Mouse (Mus musculus) retina, postnatal 1 day (tissue): ENCODE data around the gene Myo1a.

Source experiments
- DNase-seq: peaks from one replicate; pipeline ENCODE4 v3.0.0-alpha.2; 2012

Myo1a gene

GRCm38 (mm10) chr10:127675859-127676398 is 29.0 kb upstream of the Myo1a start:
- no peak for DNase-seq

- peak; percentile 99 for DNase-seq
Measured at GRCm38 (mm10) chr10:127676691-127677548, 28.1 kb upstream of the Myo1a start.

- DNase-seq = peak; percentile 84
Measured at GRCm38 (mm10) chr10:127677591-127678336, 27.2 kb upstream of the Myo1a start.

- no peak for DNase-seq
Measured at GRCm38 (mm10) chr10:127679208-127679607, 25.8 kb upstream of the Myo1a start.

GRCm38 (mm10) chr10:127679881-127680280 is 25.1 kb upstream of the Myo1a start:
- DNase-seq = no peak

- DNase-seq = no peak
Measured at GRCm38 (mm10) chr10:127682886-127683285, 22.1 kb upstream of the Myo1a start.

- no peak for DNase-seq
Measured at GRCm38 (mm10) chr10:127691053-127691452, 13.9 kb upstream of the Myo1a start.

GRCm38 (mm10) chr10:127694636-127695035 is 10.3 kb upstream of the Myo1a start:
- peak; percentile 57 for DNase-seq

GRCm38 (mm10) chr10:127695775-127696174 is 9.2 kb upstream of the Myo1a start:
- DNase-seq = no peak

- no peak for DNase-seq
Measured at GRCm38 (mm10) chr10:127698966-127699365, 6.0 kb upstream of the Myo1a start.

GRCm38 (mm10) chr10:127703299-127703698 is 1.7 kb upstream of the Myo1a start:
- DNase-seq = no peak

GRCm38 (mm10) chr10:127704293-127704692 is 677 bp upstream of the Myo1a start:
- no peak for DNase-seq

- no peak for DNase-seq
Measured at GRCm38 (mm10) chr10:127705783-127706182, 813 bp downstream of the Myo1a start.

- no peak for DNase-seq
Measured at GRCm38 (mm10) chr10:127707721-127708120, 2.8 kb downstream of the Myo1a start.

GRCm38 (mm10) chr10:127708850-127709370 is 3.9 kb downstream of the Myo1a start:
- no peak for DNase-seq

- no peak for DNase-seq
Measured at GRCm38 (mm10) chr10:127710331-127710730, 5.4 kb downstream of the Myo1a start.

GRCm38 (mm10) chr10:127712736-127713135 is 7.8 kb downstream of the Myo1a start:
- no peak for DNase-seq

GRCm38 (mm10) chr10:127721671-127722418 is 16.9 kb downstream of the Myo1a start:
- DNase-seq = peak; percentile 41

GRCm38 (mm10) chr10:127724178-127724577 is 19.2 kb downstream of the Myo1a start, which contains the start of gene Tac2:
Gene Tac2 (plus strand): TSS chr10:127724478.
- DNase-seq = no peak

- DNase-seq = no peak
Measured at GRCm38 (mm10) chr10:127725136-127725535, 20.2 kb downstream of the Myo1a start.

- DNase-seq = no peak
Measured at GRCm38 (mm10) chr10:127728437-127728836, 23.5 kb downstream of the Myo1a start.

GRCm38 (mm10) chr10:127730285-127730932 is 25.4 kb downstream of the Myo1a start:
- DNase-seq = peak; percentile 65
